Mouse (Mus musculus) gonadal fat pad, adult 2 months (tissue): ENCODE results near the gene Vwa8. TPM values are rescaled to one million over a fixed set of nuclear protein-coding genes. Genes with fewer than 3 reads are reported as not detected.
A peak's percentile ranks its signal among the peaks of the same experiment; 100 is the strongest.
"Not testable (repeated sequence)": the region's sequence is repeated elsewhere in the genome, so short reads cannot be mapped to it uniquely, and the experiment has no call there.

Source experiments
- DNase-seq: peaks from one replicate; pipeline ENCODE4 v3.0.0-alpha.2; 2012; ENCODE audit warnings: low read depth
- polyA plus RNA-seq: library from polyadenylated mRNA; depleted of rRNA; stranded (reverse); fragments of >200 nt; gene quantifications from 2 replicates; pipeline ENCODE4 v1.2.3, GENCODE M21; 2012

Vwa8 gene
- polyA plus RNA-seq, 1 experiment = 22.2 TPM

DNA sequence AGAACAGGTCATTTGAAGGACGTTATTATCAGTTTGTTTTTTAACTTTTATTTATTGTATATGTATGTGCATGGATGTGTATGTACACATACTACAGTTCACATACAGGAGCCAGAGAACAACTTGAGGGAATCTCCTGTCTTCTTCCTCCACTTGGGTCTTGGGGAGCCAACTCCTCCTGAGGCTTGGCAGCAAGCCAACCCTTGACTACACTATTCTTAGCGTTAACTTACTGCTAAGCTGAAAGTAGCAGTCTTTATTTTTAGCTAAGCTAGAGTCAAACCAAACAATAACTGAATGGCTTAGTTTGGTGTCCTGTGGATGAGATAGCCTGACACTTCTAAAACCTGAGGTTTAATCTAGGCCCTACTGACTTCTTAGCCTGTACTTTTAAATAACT is 135.4 kb downstream of the Vwa8 start:
- DNase-seq = no peak

DNA sequence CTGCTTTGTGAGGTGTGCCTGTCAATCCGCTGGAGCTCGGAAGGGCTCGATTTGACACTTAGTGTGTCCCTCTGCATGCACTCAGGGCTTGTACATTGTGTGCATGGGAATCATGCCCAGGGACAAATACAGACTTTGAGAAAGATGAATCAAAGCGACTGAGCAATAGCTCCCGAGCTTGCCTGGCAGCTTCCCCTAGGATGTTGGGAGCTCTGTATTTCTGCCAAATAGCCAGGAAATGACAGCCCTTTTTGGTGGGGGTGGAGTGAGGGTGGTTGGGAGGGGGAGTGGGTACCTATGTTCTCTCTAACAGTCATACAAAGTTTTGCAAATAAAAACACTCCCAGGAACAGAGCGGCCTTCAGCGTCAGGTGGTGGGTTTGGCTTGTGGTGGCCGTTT is 138.7 kb downstream of the Vwa8 start:
- no peak for DNase-seq

DNA sequence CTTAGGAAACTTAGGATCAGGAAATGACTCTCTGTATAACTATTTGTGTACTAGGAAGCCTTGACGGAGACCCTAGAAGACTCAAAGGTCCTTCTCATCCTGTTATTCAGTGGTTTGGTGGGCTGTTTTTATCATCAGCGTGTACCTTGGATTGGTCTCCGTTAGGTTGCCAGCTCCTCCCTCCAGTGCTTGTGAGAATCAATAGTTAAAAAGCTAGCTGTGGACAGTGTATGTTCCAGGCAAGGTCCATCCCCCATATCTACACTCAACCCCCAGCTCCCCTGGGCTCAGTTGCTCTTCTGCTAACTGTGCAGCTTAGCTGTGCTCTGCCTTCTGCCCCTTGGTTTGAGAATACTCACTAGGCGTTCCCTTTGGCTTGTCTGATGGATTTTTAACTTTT is 143.6 kb downstream of the Vwa8 start:
- DNase-seq = no peak

DNA sequence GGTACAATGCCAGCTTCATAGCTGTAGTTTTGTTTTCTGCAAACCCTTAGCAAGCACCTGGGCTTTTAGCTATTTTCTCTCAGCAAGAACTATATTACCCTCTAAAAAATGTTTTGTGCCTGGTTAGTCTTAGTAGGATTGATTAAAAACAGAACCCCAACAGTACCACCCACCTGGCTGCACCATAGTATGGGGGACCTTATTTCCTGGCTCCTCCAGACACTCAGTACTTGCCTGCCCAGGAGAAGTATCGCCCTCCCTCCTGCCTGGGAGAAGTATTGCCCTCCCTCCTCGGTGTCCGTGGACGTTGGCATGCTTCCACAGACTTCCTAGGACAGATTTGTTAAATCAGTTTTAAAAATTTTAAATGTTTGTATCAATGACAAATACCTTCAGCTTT is 144.7 kb downstream of the Vwa8 start:
- DNase-seq = no peak

DNA sequence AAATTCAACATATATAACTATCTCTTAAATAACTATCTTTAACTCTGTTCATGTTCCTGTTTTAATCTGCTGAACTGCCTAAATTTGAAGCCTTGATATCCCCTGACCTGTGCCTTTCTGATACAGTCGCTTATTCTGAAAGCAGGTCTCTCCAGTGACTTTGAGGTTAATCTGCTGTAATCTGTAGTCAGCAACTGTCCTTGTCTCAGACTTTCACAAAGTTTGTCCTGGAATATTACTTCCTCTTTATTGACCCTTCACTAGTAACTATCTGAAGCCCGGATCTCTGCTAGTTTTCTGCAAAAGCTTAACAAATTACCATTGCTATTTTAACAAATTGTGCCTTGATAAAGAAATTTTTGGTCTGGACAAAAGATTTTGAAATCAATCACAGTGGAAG is 147.5 kb downstream of the Vwa8 start:
- no peak for DNase-seq

DNA sequence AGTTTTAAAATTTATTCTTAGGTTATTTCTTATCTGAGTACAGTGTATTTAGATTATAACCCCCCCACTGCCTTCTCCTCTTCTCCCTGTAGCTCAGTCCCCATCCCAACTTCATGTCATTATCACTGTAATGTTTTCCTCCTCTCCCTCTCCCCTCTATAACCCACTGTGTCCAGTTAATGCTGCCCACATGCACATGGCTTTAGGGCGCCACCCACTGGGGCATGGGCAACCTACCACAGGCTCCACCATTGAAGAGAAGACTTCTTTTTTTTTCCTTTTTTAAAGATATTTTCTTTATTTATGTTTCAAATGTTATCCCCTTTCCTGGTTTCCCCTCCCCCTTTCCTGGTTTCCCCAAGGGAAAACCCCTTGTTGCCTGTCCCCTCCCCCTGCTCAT is 154.7 kb downstream of the Vwa8 start:
- no peak for DNase-seq

DNA sequence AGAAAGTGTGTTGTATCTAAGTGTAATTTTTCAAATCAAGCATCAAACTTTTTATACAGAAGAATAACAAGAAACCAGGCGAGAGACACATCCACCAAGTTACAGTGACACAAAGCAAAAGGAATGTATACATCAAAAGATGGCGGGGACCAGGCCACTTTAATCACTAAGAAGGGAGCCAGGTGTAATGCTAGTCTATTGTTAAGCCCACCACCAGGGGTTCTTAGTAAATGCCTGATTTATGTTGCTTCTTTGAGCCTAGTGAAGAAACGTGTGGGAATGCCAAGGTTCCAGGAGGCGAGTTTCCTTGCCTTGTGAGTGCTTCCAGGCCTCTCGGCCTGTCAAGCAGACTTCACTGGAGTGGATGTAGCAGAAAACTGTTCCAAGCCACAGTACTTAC is 168.9 kb downstream of the Vwa8 start:
- not testable (repeated sequence) for DNase-seq

DNA sequence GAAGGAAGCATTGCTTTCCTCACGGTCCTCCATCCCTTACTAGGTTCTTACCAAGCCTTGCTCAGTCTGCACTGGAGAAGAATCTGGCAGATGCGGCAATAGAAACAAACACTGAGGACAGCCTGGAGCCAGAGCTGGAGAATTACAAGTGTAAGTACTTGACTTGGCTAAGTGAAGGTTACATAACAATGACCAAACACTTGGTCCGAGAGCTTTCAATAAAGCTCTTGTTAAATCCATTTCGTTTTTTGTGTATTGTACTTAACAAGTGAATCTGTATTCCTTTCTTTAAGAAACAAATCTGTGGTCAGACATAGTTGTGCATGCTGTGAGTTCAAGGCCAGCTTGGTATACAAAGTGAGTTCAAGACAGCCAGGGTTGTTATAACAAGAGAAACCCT is 169.7 kb downstream of the Vwa8 start:
- peak; percentile 27 for DNase-seq

DNA sequence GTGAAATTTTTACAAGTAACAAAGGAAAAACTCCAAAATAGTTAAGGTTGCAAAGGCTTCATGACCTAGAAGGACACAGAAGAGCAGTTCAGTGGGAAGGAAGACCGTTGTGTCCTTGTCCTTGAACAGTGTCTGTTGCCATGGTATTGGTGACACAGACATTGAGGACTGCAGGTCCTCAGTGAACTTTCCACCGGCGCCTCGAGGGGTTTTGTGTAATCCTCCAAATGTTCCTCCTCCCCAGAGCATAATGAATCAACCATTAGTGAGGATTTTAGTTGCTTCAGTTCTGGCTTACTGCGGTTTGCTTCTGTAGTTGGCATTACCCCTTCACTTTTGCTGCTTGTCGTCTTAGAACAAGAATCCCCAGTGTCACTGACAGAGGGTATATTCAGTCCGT is 172.9 kb downstream of the Vwa8 start:
- DNase-seq = no peak

DNA sequence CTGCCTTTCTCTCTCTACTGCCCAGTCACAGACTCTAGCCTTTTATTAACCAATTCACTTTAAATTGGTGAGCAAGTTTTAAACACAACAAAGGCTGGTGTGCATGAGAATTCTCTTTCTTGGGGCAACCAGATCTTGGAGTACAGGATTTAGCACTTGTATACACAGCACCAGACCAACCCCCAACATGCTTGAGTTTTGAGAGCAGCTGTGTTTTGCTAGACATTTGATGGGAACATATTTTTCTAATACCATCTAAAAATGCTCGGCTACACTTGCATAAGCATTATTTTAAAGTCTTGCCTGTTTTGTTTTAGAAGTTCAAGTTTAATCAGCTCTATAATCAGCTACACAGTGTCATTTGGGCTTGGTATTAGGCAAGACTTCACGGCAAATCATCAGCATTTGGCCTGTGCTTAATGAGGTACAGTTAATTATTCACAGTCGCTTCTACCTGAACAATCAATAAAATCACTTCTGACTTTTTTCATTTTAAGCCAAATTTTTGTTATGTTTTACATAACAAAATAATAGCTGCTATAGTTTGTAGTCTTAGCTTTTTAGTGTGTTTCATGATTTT is 180.2 kb downstream of the Vwa8 start:
- peak; percentile 54 for DNase-seq

DNA sequence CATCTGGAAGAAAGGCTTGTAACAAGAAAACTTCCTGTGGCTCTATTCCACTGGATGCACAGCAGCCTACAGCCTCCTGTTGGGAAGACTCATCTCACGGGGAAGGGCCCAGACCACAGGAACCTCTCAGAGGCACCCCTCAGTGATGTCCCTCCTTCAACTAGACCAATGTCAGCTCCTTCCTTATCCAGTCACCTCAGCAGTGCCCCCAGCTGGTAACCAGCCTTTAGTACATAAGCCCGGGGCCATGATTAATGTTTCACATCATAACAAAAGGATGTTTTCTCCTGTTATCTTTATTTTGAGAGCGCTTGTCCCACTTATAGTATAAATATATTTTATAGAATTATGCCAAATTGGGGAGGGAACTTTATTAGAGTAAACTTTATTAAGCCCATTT is 181.9 kb downstream of the Vwa8 start:
- DNase-seq = no peak

DNA sequence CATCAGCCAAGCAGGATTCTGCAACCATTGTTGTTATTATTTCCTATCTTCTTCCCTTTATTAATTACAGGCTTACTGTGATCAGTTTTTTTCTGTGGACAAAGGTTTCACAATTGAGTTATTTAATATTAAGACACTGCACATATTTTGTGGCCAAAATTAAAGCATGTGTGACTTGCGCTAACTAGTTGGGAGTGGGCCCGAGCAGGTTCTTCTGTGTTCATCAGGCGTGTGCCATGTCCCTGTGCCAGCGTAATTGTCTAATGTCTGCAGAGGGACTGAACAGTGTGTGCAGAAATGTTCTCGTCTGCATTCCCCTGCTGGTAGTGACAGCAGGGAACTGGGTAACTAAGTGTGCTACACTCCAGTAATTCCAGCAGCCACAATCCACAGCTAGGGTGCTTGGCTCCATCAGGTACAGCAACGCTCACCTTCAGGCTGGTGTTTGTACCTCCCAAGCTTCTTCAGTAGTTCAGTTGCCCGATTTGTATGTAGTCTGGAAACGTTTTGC is 182.4 kb downstream of the Vwa8 start:
- DNase-seq = peak; percentile 55

DNA sequence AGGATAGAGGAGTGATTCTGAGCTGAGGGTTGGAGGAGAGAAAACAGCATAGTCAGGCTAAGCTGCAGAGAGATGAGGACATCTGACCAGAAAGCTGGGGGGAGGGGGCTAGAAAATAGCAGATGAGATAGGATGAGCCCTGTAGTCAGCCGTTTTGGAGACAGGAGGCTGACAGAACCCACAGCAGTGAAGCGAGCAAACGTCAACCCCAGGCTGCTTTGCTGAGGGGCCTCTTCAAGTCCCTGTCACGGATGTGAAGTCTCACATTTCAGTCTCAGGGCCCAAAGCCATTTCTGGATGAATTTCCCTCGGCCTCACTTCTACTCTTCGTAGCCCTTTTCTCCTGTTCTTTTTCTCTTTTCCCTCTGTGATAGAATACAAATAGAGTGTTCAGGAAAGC is 184.5 kb downstream of the Vwa8 start:
- no peak for DNase-seq

DNA sequence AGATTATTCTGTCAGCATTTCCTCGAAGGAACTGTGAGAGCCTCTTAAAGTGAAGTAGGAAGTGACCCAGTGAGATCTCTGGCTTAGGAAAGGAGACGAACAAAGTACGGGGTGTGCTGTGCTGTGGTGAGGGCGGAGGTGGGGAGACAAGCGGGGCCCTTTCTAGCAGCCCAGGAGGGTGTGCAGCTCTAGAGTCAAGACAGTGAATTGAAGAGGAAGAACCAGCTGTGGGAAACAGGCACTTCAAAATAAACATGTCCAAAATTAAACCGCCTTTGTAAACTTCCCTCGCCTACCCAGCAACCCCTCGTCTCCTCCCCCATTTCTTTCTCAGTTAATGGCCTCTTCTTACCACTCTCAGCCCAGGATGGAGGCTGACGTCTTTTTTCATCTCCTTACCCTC is 185.7 kb downstream of the Vwa8 start:
- DNase-seq = no peak

DNA sequence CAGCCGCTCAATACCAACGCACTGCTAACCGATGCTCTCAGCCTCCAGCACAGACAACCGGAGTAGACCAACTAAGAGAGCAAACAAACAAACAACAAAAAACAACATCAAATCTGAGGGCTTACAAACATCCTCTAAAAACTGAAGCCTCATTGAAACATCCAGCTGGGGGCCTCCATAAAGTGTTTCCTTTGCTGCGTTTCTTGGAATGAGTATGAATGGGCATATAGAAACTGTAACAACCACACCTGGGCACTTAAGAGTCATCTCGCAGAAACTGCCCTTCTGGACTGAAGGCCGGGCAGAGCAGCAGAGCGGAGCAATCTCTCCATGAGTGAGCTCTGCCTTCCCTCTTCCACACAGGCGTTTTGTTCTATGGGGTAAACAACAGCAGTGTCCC is 186.7 kb downstream of the Vwa8 start:
- DNase-seq = no peak

DNA sequence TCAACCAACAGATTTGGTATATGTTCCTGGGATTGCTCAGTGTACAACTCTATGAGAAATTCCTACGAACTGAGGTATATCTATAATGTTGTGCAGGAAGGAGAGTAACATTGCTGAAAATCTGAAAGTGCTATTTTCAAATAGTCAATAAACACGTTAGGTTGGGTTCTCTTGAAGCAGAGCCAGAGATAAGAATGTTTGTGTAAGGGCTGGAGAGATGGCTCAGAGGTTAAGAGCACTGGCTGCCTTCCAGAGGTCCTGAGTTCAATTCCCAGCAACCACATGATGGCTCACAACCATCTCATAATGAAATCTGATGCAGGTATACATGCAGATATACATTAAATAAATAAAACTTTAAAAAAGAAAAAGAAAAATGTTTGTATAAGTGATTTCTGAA is 198.3 kb downstream of the Vwa8 start:
- no peak for DNase-seq

DNA sequence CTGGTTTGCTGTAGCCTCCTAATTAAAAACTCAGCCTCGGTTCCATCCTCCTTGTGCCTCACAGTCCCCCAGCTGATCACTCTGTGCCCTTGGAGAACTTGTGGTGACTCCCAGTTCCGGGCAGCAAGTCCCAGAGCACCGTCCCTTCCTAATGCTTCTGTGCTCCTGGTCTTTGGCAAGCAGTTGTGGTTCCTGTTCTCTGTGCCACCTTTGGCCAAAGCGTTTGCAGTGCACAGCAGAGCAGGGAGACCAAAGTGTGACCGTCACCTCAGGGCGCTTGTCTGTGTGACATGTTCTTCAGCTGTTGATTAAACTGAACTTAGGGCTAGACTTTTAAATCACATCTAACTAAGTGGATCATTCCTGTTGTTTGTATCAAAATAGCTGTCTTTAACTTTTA is 199.1 kb downstream of the Vwa8 start:
- no peak for DNase-seq

DNA sequence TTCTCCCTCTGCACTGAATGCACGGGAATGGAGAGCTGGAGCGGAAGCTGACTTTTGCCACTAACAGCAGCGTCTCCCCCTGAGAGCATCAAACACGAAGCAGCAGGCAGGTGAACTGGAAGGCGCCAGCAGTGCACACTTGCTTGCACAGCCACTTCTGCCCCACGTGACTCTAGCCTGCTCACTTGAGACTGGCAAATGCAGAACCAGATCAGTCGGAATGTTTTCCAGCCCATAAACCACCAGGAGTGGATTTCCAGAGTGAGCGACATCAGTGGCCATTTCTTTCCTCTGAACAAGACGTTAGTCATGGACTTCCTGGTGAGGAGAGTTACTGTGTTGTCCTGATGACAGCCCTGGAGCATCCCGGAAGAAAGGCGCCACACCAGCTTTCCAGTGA is 200.7 kb downstream of the Vwa8 start:
- no peak for DNase-seq

DNA sequence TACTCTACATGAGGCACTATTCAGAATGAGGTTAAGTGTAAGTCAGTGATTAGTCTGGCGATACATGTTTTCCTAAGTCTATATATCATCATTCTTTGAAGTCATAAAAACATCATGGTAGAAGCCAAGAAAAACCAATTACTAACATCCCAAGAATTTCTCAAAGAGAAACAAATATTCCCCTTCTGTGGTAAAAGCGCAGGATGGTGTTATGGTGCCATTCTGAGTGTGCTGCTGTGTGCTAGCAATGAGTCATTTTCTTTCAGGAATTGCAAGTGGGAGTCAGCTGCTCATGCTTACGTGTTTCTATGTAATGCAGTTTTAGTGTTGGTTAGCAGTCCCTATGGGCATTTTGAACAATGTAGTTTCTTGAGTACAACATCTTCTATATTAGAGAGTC is 216.8 kb downstream of the Vwa8 start:
- no peak for DNase-seq

DNA sequence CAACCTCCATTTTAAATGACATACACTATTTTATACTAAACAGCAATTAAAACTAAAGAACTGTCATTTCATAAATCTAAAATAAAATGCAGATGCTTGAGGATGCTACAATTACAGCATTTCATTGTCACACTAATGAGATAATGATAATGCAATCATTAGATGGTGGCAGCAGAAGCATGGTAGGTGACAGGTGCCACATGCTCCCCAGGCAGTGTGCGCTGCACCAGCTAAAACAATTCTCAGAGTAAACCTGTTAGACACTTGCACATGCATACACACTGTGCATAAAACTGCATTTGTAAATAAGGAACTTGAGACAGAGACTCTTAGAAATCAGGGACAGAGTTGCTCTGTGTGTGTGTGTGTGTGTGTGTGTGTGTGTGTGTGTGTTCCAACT is 220.7 kb downstream of the Vwa8 start:
- no peak for DNase-seq

DNA sequence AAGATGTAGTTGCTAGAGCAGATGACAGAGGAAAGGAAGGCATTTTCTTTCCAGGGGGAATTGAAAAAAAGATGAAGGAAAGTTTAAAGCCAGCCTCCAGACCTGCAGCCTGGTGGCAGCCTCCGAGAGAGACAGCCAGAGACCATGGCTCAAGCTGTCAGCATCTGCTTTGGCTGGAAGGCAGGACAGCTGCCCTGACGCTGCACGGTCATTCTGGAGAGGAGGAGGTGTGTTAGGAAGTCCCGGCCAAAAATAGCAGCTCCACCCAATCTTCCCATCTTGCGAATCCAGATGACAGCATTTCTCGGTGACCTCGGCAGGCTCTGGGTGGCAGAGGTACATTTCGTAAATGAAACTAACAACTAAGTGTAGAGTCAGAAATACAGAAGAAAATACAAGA is 225.9 kb downstream of the Vwa8 start:
- no peak for DNase-seq

DNA sequence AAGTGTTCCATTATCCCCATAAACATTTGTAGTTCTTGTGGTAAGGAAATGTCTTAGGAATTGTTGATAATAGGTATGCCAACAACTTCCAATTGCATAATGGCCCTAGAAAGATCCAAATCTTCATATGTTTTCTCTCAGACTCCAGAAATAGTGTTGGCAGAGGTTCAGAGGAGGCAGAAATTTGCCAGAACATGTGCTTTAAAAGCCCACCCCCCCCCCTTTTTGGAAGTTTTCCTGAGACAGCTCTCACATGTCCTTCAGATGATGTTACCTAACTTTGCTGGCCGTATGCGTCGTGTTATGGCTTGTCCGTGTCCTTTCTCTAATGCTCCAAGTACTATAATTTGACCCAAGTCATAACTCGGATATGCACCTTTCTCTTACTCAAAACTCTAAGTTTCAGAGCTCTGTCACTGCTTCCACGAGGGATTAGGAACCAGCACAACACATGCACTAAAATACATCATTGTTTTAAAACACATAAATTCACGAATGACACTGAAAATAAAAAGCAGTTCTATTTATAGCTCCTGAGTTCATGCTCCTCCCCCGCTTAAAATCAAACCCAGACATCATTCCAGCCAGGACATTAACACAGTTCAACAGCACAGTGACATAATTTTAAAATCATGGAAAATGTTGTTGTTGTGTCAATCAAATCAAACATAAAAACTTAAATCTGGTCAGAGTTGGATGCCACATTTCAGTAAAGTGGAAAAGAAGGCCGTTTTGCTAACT is 227.9 kb downstream of the Vwa8 start:
- DNase-seq = peak; percentile 52

DNA sequence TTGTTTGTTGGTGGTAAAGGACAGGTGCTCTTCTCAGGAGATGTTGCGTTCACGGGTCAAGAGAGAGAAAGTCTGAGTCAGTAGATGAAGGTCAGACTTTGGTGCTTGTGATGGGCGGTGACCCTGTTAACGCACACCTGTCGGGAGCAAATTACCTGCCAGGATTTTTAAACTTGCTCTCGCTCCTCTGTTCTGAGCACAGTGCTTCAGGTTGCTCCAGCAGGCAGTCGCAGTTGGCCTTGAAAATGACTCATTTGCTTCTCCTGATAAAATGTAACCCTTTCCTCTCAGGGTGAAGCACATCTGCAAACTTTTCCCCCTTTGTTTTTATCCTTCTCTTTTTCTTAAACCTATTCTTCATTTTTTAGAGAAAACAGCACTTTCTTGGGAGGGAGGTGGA is 234.7 kb downstream of the Vwa8 start:
- DNase-seq = no peak

DNA sequence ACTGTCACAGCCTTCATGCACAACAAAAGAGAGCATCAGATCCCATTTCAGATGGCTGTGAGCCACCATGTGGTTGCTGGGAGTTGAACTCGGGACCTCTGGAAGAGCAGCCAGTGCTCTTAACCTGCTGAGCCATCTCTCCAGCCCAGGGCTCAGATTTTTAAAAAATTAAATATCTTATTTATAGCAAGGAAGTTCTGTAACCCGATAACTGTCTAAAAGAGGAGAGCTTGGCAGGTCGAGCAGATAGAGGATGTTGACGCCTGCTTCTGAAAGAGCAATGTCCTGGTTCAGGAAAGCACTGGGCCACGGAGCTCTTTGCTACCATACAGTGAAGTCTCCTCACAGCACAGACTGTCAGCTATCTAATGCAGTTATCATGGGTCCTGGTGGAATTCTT is 237.2 kb downstream of the Vwa8 start:
- no peak for DNase-seq
